Mouse (Mus musculus) right cerebral cortex, postnatal 10 days (tissue): ENCODE results near the gene Esp18.

ENCODE experiments used
- DNase-seq, 2 experiments: peaks; one replicate each; pipeline ENCODE4 v3.0.0; 2021; ENCODE audit warnings: low spot score in 2 of 2

Gene Esp18

GRCm38 (mm10) chr17:39406059-39406458 is at the start of gene Esp18:
TSS of gene Esp18 (plus strand) at chr17:39406359.
- DNase-seq = no peak

GRCm38 (mm10) chr17:39363316-39363715 is 42.8 kb upstream of the Esp18 start:
- no peak for DNase-seq
